Mouse (Mus musculus) erythroblast, embryonic 14.5 days (primary cell): Measurements from ENCODE around the gene 4933434E20Rik. TPM values are rescaled to one million over a fixed set of nuclear protein-coding genes. Genes with fewer than 3 reads are reported as not detected.

Source experiments
- H3K27me3 ChIP-seq: 2 replicates; pipeline ENCODE4 v1.6.1; 2012; ENCODE audit warnings: inconsistent platforms; ENCODE audit not compliant: control insufficient read depth
- H3K36me3 ChIP-seq: 2 replicates; pipeline ENCODE4 v1.6.1; 2012; ENCODE audit warnings: mild to moderate bottlenecking, inconsistent platforms; ENCODE audit not compliant: control insufficient read depth
- H3K4me1 ChIP-seq: 2 replicates; pipeline ENCODE4 v1.6.1; 2012; ENCODE audit warnings: inconsistent platforms; ENCODE audit not compliant: control insufficient read depth
- H3K4me3 ChIP-seq: replicated peaks from 2 replicates; pipeline ENCODE3; 2012; ENCODE audit warnings: moderate library complexity, mild to moderate bottlenecking, inconsistent platforms
- H3K9me3 ChIP-seq: 2 replicates; pipeline ENCODE4 v1.6.1; 2012; ENCODE audit warnings: low read length, inconsistent platforms, mixed read lengths; ENCODE audit not compliant: control insufficient read depth
- GATA1 ChIP-seq: IDR thresholded peaks from 2 replicates; pipeline ENCODE4 v1.6.1; 2012; ENCODE audit warnings: low read length, inconsistent platforms, mixed read lengths
- TAL1 ChIP-seq: IDR thresholded peaks from 3 replicates; pipeline ENCODE4 v1.6.1; 2012; ENCODE audit warnings: low read length, inconsistent platforms, mixed read lengths
- polyA plus RNA-seq: library from polyadenylated mRNA; stranded (reverse); fragments of >175 nt; gene quantifications from 2 replicates; pipeline ENCODE4 v1.2.3, GENCODE M21; 2012

4933434E20Rik gene
- polyA plus RNA-seq, 1 experiment: 0.89 TPM

DNA sequence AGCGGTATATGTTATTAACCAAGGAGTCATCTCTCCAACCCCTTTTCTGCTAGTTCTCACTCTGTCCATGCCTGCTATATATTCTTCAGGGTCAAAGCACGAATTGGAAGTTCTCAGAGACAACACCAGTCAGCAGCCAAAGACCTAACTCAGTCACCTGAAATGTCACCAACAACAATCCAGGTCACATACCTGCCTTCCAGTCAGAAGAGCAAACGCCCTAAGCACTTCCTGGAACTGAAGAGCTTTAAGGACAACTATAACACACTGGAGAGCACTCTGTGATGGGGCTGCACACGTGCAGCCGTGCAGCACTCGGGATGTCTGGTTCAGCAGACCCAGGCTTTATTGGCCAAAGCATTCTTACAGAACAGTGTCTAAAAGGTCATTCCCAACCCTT lies 10.1 kb downstream of the 4933434E20Rik start:
- Histone ChIP-seq H3K9me3 (no peaks in the 10 kb centered on the region), H3K4me1 (no peaks in the 10 kb centered on the region), H3K4me3 (no peak overlapping the region), H3K27me3 (no peaks in the 10 kb centered on the region), H3K36me3 (peaks cover 73% of the 10 kb centered on the region)
- TF ChIP-seq TAL1 (no peak), GATA1 (no peak)

GRCm38 (mm10) chr3:90062539-90062938 lies 11.1 kb downstream of the 4933434E20Rik start:
- H3K4me3 ChIP-seq: no peak overlapping the region
- no peaks in the 10 kb centered on the region for H3K27me3 ChIP-seq
- H3K4me1 ChIP-seq: no peaks in the 10 kb centered on the region
- no peaks in the 10 kb centered on the region for H3K9me3 ChIP-seq
- TF ChIP-seq TAL1 (no peak), GATA1 (no peak)
- H3K36me3 ChIP-seq: peaks cover 63% of the 10 kb centered on the region

DNA sequence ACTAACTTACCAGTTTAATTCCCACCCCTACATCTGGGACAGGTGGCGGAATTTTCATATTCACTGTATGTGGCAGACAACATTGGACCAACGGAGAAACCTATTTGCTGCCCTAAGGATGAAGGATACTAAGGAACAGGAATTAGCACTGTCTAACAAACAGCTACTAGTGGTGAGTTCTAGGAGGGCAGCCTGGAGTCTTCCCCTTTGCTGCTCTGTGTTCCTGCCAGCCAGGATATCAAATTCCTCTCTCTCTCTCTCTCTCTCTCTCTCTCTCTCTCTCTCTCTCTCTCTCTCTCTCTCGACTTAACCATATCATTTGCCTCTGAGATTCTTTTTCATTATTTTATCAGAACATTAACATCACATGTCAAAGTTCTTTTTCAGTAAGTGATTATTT lies 12.9 kb downstream of the 4933434E20Rik start:
- no peaks in the 10 kb centered on the region for H3K9me3 ChIP-seq
- no peaks in the 10 kb centered on the region for H3K4me1 ChIP-seq
- no peaks in the 10 kb centered on the region for H3K27me3 ChIP-seq
- no peak overlapping the region for H3K4me3 ChIP-seq
- no peak for TF ChIP-seq TAL1
- no peak for TF ChIP-seq GATA1
- H3K36me3 ChIP-seq: peaks cover 52% of the 10 kb centered on the region

DNA sequence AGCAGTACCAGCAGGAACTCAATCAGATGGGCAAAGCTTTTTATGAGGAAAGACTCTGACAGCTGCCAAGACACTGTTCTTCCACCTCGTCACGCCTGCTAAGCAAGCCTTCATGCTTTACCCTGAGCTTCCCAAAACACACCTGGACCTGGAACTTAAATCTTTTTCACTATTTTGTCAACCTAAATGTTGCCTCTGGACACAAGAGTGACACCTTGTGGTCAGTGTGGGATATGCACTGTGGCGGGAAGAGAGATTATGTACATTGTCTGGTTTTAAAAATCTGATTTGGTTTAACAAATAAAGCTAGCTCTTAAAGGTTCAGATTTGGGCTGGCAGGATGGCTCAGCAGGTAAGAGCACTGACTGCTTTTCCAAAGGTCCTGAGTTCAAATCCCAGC lies 14.1 kb downstream of the 4933434E20Rik start:
- H3K4me1 ChIP-seq: peaks cover 2% of the 10 kb centered on the region; the same call in 1 of the 2 replicates

GRCm38 (mm10) chr3:90067851-90068250 lies 16.4 kb downstream of the 4933434E20Rik start:
- Histone ChIP-seq H3K4me3 (no peak overlapping the region), H3K4me1 (peaks cover 2% of the 10 kb centered on the region; the same call in 1 of the 2 replicates), H3K36me3 (peaks cover 22% of the 10 kb centered on the region), H3K9me3 (no peaks in the 10 kb centered on the region), H3K27me3 (no peaks in the 10 kb centered on the region)
- TF ChIP-seq TAL1: no peak
- TF ChIP-seq GATA1: no peak

More for the DNA sequence above, 14.1 kb downstream of the 4933434E20Rik start:
- H3K9me3 ChIP-seq: no peaks in the 10 kb centered on the region
- peaks cover 44% of the 10 kb centered on the region for H3K36me3 ChIP-seq
- TF ChIP-seq TAL1: no peak
- no peak for TF ChIP-seq GATA1
- H3K27me3 ChIP-seq: no peaks in the 10 kb centered on the region
- H3K4me3 ChIP-seq: no peak overlapping the region

GRCm38 (mm10) chr3:90069688-90070087 lies 18.3 kb downstream of the 4933434E20Rik start:
- Histone ChIP-seq H3K9me3 (no peaks in the 10 kb centered on the region), H3K27me3 (peaks cover 5% of the 10 kb centered on the region; the same call in 1 of the 2 replicates), H3K36me3 (peaks cover 12% of the 10 kb centered on the region), H3K4me3 (no peak overlapping the region), H3K4me1 (peaks cover 2% of the 10 kb centered on the region; the same call in 1 of the 2 replicates)
- TF ChIP-seq GATA1 (no peak), TAL1 (no peak)

DNA sequence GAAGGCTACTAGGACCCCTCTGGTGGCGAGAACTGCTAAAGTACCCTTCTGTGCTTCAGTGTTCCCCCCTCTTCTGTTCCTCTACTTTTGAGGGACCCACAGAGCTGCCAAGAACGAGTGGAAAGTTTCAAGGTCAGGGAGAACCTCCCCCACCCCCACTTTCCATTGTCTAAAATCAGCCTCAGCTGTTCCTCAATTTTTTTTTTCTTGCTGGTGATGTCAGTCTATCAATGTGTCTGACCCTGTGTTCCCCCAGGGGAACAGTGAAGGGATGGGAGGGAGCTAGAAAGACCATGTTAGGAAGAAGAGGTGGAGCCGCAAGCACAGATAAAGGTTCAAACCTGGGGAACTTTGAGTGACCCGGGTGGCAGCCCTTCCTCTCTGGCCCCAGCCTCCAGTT lies 20.9 kb downstream of the 4933434E20Rik start, which contains the start of gene Tpm3:
TSS of gene Tpm3 (plus strand) at position 356 of the 400 bp plus-strand sequence.
- peaks cover 4% of the 10 kb centered on the region for H3K4me1 ChIP-seq
- H3K4me3 ChIP-seq: no peak within 1 kb of the TSS
- H3K36me3 ChIP-seq: no peaks in the 10 kb centered on the region
- H3K27me3 ChIP-seq: peaks cover 9% of the 10 kb centered on the region; the same call in 1 of the 2 replicates
- TF ChIP-seq GATA1 (no peak), TAL1 (no peak)
- H3K9me3 ChIP-seq: no peaks in the 10 kb centered on the region

- Histone ChIP-seq H3K27me3 (peaks cover 9% of the 10 kb centered on the region; the same call in 1 of the 2 replicates), H3K4me1 (peaks cover 42% of the 10 kb centered on the region), H3K36me3 (peaks cover 4% of the 10 kb centered on the region), H3K4me3 (no peak overlapping the region), H3K9me3 (no peaks in the 10 kb centered on the region)
- TF ChIP-seq TAL1 (no peak), GATA1 (no peak)
Measured at GRCm38 (mm10) chr3:90076921-90077716, 25.7 kb downstream of the 4933434E20Rik start.

DNA sequence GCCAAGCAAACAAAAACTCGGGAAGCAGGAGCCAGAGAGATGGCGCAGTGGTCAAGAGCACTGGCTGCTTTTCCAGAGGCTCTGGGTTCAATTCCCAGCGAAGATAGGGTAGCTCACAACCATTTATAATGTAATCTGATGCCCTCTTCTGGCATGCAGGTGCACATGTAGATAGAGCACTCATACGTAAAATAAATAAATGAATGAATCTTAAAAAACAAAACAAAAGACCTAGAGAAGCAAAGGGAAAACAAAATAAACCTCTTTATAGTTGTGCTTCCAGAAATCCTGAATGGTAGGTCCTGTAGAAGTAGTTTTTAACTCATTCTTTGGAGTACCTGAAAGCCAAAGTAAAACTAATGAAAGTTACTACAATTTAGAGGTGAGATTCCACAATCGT lies 26.8 kb downstream of the 4933434E20Rik start:
- TF ChIP-seq TAL1 (no peak), GATA1 (no peak)
- H3K4me3 ChIP-seq: no peak overlapping the region
- H3K4me1 ChIP-seq: peaks cover 50% of the 10 kb centered on the region
- H3K36me3 ChIP-seq: peaks cover 11% of the 10 kb centered on the region
- H3K27me3 ChIP-seq: peaks cover 9% of the 10 kb centered on the region; the same call in 1 of the 2 replicates
- H3K9me3 ChIP-seq: no peaks in the 10 kb centered on the region
